Mouse (Mus musculus) heart, embryonic 14.5 days (tissue): ENCODE results near the gene Arhgap4. TPM values are rescaled to one million over a fixed set of nuclear protein-coding genes. Genes with fewer than 3 reads are reported as not detected.

Experiments
- ATAC-seq: fragments of 200-750 bp; cut with Nextera tagmentation; 2 replicates; pipeline ENCODE4 v1.8.0; 2017; ENCODE audit warnings: low read depth, moderate TSS enrichment; ENCODE audit not compliant: insufficient number of reproducible peaks, insufficient read depth, low FRiP score
- H3K27ac ChIP-seq, 2 experiments: fragments of 200-500 bp in 1 of 2; fragments of 300-500 bp in 1 of 2; sonication (generic) in 1 of 2; replicated peaks in 1 of 2; 2 replicates each; pipeline ENCODE4 v1.5.1; 2012 to 2014; ENCODE audit warnings: low read depth in 2 of 2, low read length in 2 of 2, control low read depth in 1 of 2, mild to moderate bottlenecking in 1 of 2, mixed read lengths in 1 of 2; ENCODE audit not compliant: control insufficient read depth in 1 of 2, insufficient read depth in 1 of 2
- H3K27me3 ChIP-seq: fragments of 300-500 bp; sonication (generic); 2 replicates; pipeline ENCODE4 v1.6.1; 2014; ENCODE audit warnings: mild to moderate bottlenecking, low read length, control low read depth; ENCODE audit not compliant: control insufficient read depth, insufficient read depth
- H3K36me3 ChIP-seq: fragments of 300-500 bp; sonication (generic); 2 replicates; pipeline ENCODE4 v1.6.1; 2014; ENCODE audit warnings: mild to moderate bottlenecking, control low read depth, low read length, mixed read lengths; ENCODE audit not compliant: control insufficient read depth, insufficient read depth
- H3K4me1 ChIP-seq, 2 experiments: fragments of 200-500 bp in 1 of 2; fragments of 300-500 bp in 1 of 2; sonication (generic) in 1 of 2; 2 replicates each; pipeline ENCODE4 v1.6.1; 2012 to 2014; ENCODE audit warnings: low read length in 2 of 2, control low read depth in 1 of 2, mixed read lengths in 1 of 2; ENCODE audit not compliant: control insufficient read depth in 2 of 2, insufficient read depth in 2 of 2
- H3K4me2 ChIP-seq: fragments of 300-500 bp; sonication (generic); 2 replicates; pipeline ENCODE4 v1.6.1; 2014; ENCODE audit warnings: mild to moderate bottlenecking, low read length
- H3K4me3 ChIP-seq, 2 experiments: fragments of 200-500 bp in 1 of 2; fragments of 300-500 bp in 1 of 2; sonication (generic) in 1 of 2; 2 replicates each; pipeline ENCODE4 v1.5.1; 2012 to 2014; ENCODE audit warnings: low read length in 2 of 2, mild to moderate bottlenecking in 2 of 2, control low read depth in 1 of 2, low read depth in 1 of 2, moderate library complexity in 1 of 2; ENCODE audit not compliant: control insufficient read depth in 1 of 2, insufficient read depth in 1 of 2
- H3K9ac ChIP-seq: fragments of 300-500 bp; sonication (generic); 2 replicates; pipeline ENCODE4 v1.6.1; 2014; ENCODE audit warnings: mild to moderate bottlenecking, low read length
- H3K9me3 ChIP-seq: fragments of 300-500 bp; sonication (generic); 2 replicates; pipeline ENCODE4 v1.6.1; 2016; ENCODE audit warnings: low read length, control low read depth; ENCODE audit not compliant: control insufficient read depth
- WGBS: fragments of 180-500 bp; shearing (Covaris S2); extraction: QIAGEN DNeasy Blood & Tissue Kit; methylation state at CpG from one replicate; pipeline ENCODE4 v1.1.7; 2014; 5-methylcytosine and 5-hydroxymethylcytosine counted together
- polyA plus RNA-seq: library from polyadenylated mRNA; unstranded; fragments of >200 nt; fragmentation: Nextera tagmentation; extraction: Ambion mirVana; gene quantifications from 2 replicates; pipeline ENCODE4 v1.2.1, GENCODE M21; 2014

Gene Arhgap4
- polyA plus RNA-seq, 1 experiment from 2014 or later: 1.1 TPM

GRCm38 (mm10) chrX:73941860-73942259, 20.2 kb upstream of the Arhgap4 start:
- Histone ChIP-seq H3K9ac (no peak overlapping the region), H3K4me1 (peaks cover 0 to 3% of the 10 kb centered on the region in 2 experiments; a peak in 1 of 4 replicates), H3K9me3 (no peaks in the 10 kb centered on the region), H3K36me3 (peaks cover 53% of the 10 kb centered on the region), H3K4me3 (no peak overlapping the region), H3K27me3 (no peaks in the 10 kb centered on the region), H3K4me2 (no peak overlapping the region), H3K27ac (peak overlapping the region; percentile 32 to 57; a peak in 2 of 4 replicates)
- ATAC-seq: no peak
- whole genome bisulfite sequencing: 37% methylated on average over 2 of the region's 2 CpGs

GRCm38 (mm10) chrX:73931871-73932270, 10.2 kb upstream of the Arhgap4 start:
- Histone ChIP-seq H3K4me1 (0 out of 4 replicates have a peak, but pooled peaks cover 0 to 2% of the 10 kb centered on the region in 2 experiments), H3K27me3 (no peaks in the 10 kb centered on the region), H3K9ac (no peak overlapping the region), H3K36me3 (no peaks in the 10 kb centered on the region), H3K27ac (no peak overlapping the region), H3K4me3 (no peak overlapping the region), H3K9me3 (no peaks in the 10 kb centered on the region), H3K4me2 (no peak overlapping the region)
- ATAC-seq: no peak
- 73% methylated on average over 2 of the region's 2 CpGs for WGBS

- Histone ChIP-seq H3K27me3 (no peaks in the 10 kb centered on the region), H3K4me2 (peak within 1 kb of the TSS; percentile 64), H3K9ac (peak within 1 kb of the TSS; percentile 62), H3K4me1 (0 out of 4 replicates have a peak, but pooled peaks cover 0 to 2% of the 10 kb centered on the region in 2 experiments), H3K4me3 (peak within 1 kb of the TSS; percentile 41 to 44), H3K36me3 (peaks cover 8% of the 10 kb centered on the region), H3K27ac (no peak within 1 kb of the TSS), H3K9me3 (no peaks in the 10 kb centered on the region)
- WGBS: 33% methylated on average over 17 of the region's 17 CpGs
- peak; percentile 88 for ATAC-seq
Observed at GRCm38 (mm10) chrX:73930402-73931062, 8.9 kb upstream of the Arhgap4 start, which contains the start of gene Renbp. Gene Renbp, minus strand, starts transcription at chrX:73930850.

GRCm38 (mm10) chrX:73922550-73922882, 846 bp upstream of the Arhgap4 start:
- no peaks in the 10 kb centered on the region for H3K27me3 ChIP-seq
- H3K9me3 ChIP-seq: no peaks in the 10 kb centered on the region
- 81% methylated on average over 8 of the region's 8 CpGs for WGBS
- peak overlapping the region; percentile 74 for H3K4me2 ChIP-seq
- no peak for ATAC-seq
- peak overlapping the region; percentile 67; the same call in 1 of the 2 replicates for H3K9ac ChIP-seq
- H3K36me3 ChIP-seq: peaks cover 40% of the 10 kb centered on the region
- H3K4me1 ChIP-seq: 0 out of 4 replicates have a peak, but pooled peaks cover 0 to 4% of the 10 kb centered on the region in 2 experiments
- peak overlapping the region; percentile 66 to 83; a peak in 3 of 4 replicates for H3K27ac ChIP-seq
- peak overlapping the region; percentile 51 to 60 for H3K4me3 ChIP-seq

GRCm38 (mm10) chrX:73921285-73921822, 316 bp downstream of the Arhgap4 start:
- Histone ChIP-seq H3K27me3 (no peaks in the 10 kb centered on the region), H3K4me3 (peak overlapping the region; percentile 51 to 65), H3K4me1 (0 out of 4 replicates have a peak, but pooled peaks cover 0 to 4% of the 10 kb centered on the region in 2 experiments), H3K9ac (peak overlapping the region; percentile 80), H3K36me3 (peaks cover 46% of the 10 kb centered on the region), H3K27ac (peak overlapping the region; percentile 79 to 83), H3K4me2 (peak overlapping the region; percentile 69), H3K9me3 (no peaks in the 10 kb centered on the region)
- WGBS: 15% methylated on average over 34 of the region's 34 CpGs
- ATAC-seq: peak; percentile 27; the same call in 1 of the 2 replicates

- Histone ChIP-seq H3K9me3 (no peaks in the 10 kb centered on the region), H3K36me3 (peaks cover 32% of the 10 kb centered on the region), H3K4me1 (0 out of 4 replicates have a peak, but pooled peaks cover 0 to 4% of the 10 kb centered on the region in 2 experiments), H3K9ac (no peak overlapping the region), H3K27me3 (no peaks in the 10 kb centered on the region), H3K27ac (no peak overlapping the region), H3K4me3 (no peak overlapping the region), H3K4me2 (no peak overlapping the region)
- WGBS: 74% methylated on average over 5 of the region's 5 CpGs
- no peak for ATAC-seq
Observed at GRCm38 (mm10) chrX:73918631-73919030, 3.0 kb downstream of the Arhgap4 start.

GRCm38 (mm10) chrX:73916945-73917344, 4.7 kb downstream of the Arhgap4 start:
- peaks cover 32% of the 10 kb centered on the region for H3K36me3 ChIP-seq
- ATAC-seq: no peak
- H3K4me1 ChIP-seq: 0 out of 4 replicates have a peak, but pooled peaks cover 0 to 4% of the 10 kb centered on the region in 2 experiments
- no peak overlapping the region for H3K9ac ChIP-seq
- H3K9me3 ChIP-seq: no peaks in the 10 kb centered on the region
- WGBS: 75% methylated on average over 8 of the region's 8 CpGs
- H3K4me2 ChIP-seq: no peak overlapping the region
- no peaks in the 10 kb centered on the region for H3K27me3 ChIP-seq
- H3K4me3 ChIP-seq: no peak overlapping the region
- no peak overlapping the region for H3K27ac ChIP-seq
